Mouse (Mus musculus) adipocyte (in vitro differentiated cells): ENCODE measurements around the gene Tctex1d4.

Source experiments
- DNase-seq: peaks from one replicate; pipeline ENCODE4 v3.0.0-alpha.2; 2016; ENCODE audit warnings: low spot score

Gene Tctex1d4

GRCm38 (mm10) chr4:117139217-117139612, 12.6 kb downstream of the Tctex1d4 start:
- peak; percentile 60 for DNase-seq

- peak; percentile 41 for DNase-seq
Measured at GRCm38 (mm10) chr4:117140613-117141012, 14.0 kb downstream of the Tctex1d4 start.

GRCm38 (mm10) chr4:117143023-117143422, 16.4 kb downstream of the Tctex1d4 start:
- DNase-seq, result no peak

- DNase-seq, result no peak
Measured at GRCm38 (mm10) chr4:117145248-117145647, 18.7 kb downstream of the Tctex1d4 start.

- DNase-seq, result peak; percentile 85
Measured at GRCm38 (mm10) chr4:117146176-117146575, 19.6 kb downstream of the Tctex1d4 start.

GRCm38 (mm10) chr4:117148047-117148713, 21.6 kb downstream of the Tctex1d4 start:
- no peak for DNase-seq

GRCm38 (mm10) chr4:117148815-117149214, 22.2 kb downstream of the Tctex1d4 start:
- no peak for DNase-seq

GRCm38 (mm10) chr4:117149291-117150211, 23.0 kb downstream of the Tctex1d4 start:
- DNase-seq, result no peak

GRCm38 (mm10) chr4:117150212-117150733, 23.7 kb downstream of the Tctex1d4 start:
- DNase-seq, result no peak

GRCm38 (mm10) chr4:117151416-117151815, 24.8 kb downstream of the Tctex1d4 start:
- DNase-seq, result no peak

- no peak for DNase-seq
Measured at GRCm38 (mm10) chr4:117152714-117153113, 26.1 kb downstream of the Tctex1d4 start.

- no peak for DNase-seq
Measured at GRCm38 (mm10) chr4:117155020-117155791, 28.6 kb downstream of the Tctex1d4 start.

GRCm38 (mm10) chr4:117155792-117156355, 29.3 kb downstream of the Tctex1d4 start, which contains the start of gene Rps8:
Gene Rps8, minus strand, starts transcription at chr4:117156243.
- DNase-seq, result peak; percentile 88

GRCm38 (mm10) chr4:117156372-117156771, 29.8 kb downstream of the Tctex1d4 start:
- DNase-seq, result no peak

GRCm38 (mm10) chr4:117159666-117160065, 33.1 kb downstream of the Tctex1d4 start:
- DNase-seq, result no peak

- DNase-seq, result no peak
Measured at GRCm38 (mm10) chr4:117161183-117161582, 34.6 kb downstream of the Tctex1d4 start.

GRCm38 (mm10) chr4:117169936-117170335, 43.3 kb downstream of the Tctex1d4 start:
- no peak for DNase-seq
